Mouse (Mus musculus) large intestine, adult 2 months (tissue): ENCODE measurements around the gene Irf3. TPM values are rescaled to one million over a fixed set of nuclear protein-coding genes. Genes with fewer than 3 reads are reported as not detected.

Experiments
- DNase-seq: peaks from one replicate; pipeline ENCODE4 v3.0.0-alpha.2; 2012; ENCODE audit warnings: low read depth, low spot score
- WGBS: fragments of 180-500 bp; shearing (Covaris S2); methylation state at CpG from one replicate; pipeline ENCODE4 v1.1.7; 2018; 5-methylcytosine and 5-hydroxymethylcytosine counted together
- polyA plus RNA-seq: library from polyadenylated mRNA; depleted of rRNA; stranded (reverse); fragments of >200 nt; gene quantifications from 2 replicates; pipeline ENCODE4 v1.2.3, GENCODE M21; 2012

Gene Irf3
- polyA plus RNA-seq, 1 experiment = 107 TPM

DNA sequence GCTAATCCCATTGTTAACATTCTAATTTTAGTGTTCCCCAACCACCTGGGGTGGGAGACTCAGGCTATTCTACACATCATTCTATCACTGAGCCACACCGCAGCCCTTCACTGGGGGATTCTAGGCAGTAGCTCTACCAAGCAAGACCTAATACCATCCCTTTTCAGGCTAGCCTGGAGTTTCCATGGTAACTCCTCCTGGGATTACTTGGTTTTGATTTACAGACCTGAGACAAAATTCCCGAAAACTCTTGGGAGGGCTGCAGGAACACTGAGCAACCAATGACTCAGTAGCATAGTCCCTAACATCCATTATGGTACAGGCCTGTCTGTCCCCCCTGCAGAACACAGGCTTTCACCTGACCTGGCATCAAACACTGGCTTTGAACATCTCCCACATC is 28.8 kb downstream of the Irf3 start:
- no peak for DNase-seq
- WGBS = 70% methylated on average over 2 of the region's 2 CpGs

DNA sequence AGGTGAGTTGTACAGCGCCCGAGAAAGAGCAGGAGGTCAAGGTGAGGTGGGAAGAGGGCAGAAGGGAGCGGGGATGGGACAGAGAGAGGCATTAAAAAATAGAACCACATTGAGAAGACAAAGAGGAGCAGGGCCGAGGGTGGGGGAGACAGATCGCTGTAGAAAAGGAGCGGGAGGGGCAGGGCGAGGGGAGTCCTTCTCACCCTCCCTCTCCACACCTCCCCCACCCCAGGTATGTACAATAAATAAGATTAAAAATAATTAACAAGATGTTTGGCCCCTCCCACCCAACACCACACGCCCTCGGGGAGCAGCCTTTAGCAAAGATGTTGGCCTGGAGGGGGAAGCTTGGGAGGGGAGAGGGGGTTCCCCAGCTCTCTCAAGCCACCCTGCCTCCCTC is 30.3 kb downstream of the Irf3 start:
- 74% methylated on average over 9 of the region's 9 CpGs for WGBS
- DNase-seq = no peak

DNA sequence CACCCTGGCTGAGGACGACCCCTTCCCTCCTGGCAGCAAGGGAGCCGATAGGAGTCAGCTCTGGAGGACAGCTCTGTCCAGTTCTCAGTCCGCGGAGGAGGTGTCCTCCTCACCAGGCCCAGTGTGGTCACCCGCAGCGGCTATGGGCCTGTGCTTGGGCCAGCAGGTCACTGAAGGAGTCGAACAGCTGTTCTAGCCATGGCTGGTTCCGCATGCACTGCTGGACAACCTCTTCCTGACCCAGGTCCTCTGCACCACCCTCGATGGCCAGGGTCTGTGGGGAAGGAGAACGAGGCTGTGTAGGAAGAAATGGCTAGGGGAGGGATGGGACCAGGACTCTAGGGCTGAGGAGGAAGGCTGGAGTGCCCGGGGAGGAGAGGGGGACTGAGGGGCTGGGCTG is 30.9 kb downstream of the Irf3 start:
- whole genome bisulfite sequencing = 88% methylated on average over 11 of the region's 11 CpGs

GRCm38 (mm10) chr7:45029995-45030394 is 32.5 kb downstream of the Irf3 start:
- no peak for DNase-seq
- 90% methylated on average over 6 of the region's 6 CpGs for WGBS

More for the DNA sequence above, 30.9 kb downstream of the Irf3 start:
- no peak for DNase-seq

- 95% methylated on average over 8 of the region's 8 CpGs for WGBS
- DNase-seq = no peak
These were observed 33.4 kb downstream of the Irf3 start for GRCm38 (mm10) chr7:45030857-45031256.

- 93% methylated on average over 19 of the region's 19 CpGs for WGBS
- DNase-seq = no peak
These were observed 36.4 kb downstream of the Irf3 start for GRCm38 (mm10) chr7:45033722-45034359.

GRCm38 (mm10) chr7:45035631-45036030 is 38.2 kb downstream of the Irf3 start:
- no peak for DNase-seq
- WGBS = 68% methylated on average over 3 of the region's 3 CpGs

GRCm38 (mm10) chr7:45036702-45037101 is 39.3 kb downstream of the Irf3 start:
- 80% methylated on average over 11 of the region's 11 CpGs for WGBS

DNA sequence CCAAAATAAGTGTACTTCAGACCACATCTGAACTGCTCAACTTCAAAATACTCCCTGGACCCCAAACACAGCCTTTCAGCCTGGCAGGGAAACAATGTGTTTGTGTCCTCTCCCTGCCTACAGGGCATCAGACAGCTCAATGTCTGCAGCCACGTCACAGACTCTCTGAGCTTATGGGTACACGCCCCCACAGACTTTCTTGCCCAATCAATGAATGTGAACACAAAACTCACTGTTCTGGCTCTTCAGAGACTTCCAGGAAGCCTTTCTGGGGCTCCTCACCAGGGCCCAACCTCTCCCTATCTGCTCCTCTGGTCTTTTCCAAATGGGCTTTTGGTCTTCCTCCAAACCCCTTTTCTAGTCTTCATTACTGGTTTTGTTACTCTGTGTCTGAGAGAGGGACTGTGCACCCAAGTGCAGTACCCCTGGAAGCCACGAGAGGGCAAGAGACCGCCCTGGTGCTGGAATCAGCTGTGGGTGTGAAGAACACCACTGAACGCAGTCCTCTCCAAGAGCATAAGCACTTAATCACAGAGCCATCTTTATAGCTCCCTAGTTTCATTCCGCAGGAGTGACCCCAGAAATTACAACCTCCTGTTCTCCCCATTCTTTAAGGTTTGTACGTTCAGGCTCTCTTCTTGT is 40.4 kb downstream of the Irf3 start:
- no peak for DNase-seq
- WGBS = 53% methylated on average over 7 of the region's 7 CpGs

More at GRCm38 (mm10) chr7:45036702-45037101, 39.3 kb downstream of the Irf3 start:
- DNase-seq = no peak

DNA sequence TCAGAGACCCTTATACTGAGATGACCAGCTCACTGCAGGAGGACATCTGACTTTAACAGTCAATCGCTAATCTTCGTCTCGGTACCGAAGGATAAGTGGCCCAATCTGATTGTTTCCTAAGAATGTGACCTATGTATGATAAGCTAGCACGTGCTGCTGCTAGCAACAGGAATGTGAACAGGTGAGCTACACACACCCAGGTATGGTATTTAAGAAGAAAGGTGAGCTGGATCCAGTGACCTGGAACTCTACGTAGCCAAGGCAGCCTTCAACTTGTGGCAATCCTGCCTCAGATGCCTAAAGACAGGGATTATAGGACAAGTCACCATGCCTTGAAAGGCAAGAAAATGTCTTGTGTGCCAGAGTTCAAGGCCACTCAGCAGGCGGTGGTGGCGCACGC is 41.0 kb downstream of the Irf3 start:
- 95% methylated on average over 9 of the region's 9 CpGs for WGBS
- no peak for DNase-seq

DNA sequence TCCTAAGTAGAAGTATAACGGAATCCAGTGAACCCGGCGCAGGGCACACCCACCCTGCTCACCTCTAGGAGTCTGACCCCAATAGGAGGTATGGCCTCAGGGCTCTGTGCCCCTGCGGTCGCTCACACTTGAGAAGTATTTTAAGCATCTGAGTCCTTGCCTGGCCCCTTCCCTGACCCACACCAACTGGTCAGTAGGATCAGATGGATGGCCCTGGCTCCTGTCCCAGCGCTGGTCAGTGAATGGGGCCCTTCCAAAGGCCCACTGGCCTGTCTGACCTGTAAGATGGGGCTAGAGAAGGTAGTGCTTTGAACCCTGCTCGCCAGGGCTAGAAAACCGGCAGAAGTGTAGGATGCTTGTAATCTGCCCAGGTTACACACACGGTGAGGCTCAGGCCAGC is 43.4 kb downstream of the Irf3 start:
- no peak for DNase-seq
- WGBS = 92% methylated on average over 9 of the region's 9 CpGs

DNA sequence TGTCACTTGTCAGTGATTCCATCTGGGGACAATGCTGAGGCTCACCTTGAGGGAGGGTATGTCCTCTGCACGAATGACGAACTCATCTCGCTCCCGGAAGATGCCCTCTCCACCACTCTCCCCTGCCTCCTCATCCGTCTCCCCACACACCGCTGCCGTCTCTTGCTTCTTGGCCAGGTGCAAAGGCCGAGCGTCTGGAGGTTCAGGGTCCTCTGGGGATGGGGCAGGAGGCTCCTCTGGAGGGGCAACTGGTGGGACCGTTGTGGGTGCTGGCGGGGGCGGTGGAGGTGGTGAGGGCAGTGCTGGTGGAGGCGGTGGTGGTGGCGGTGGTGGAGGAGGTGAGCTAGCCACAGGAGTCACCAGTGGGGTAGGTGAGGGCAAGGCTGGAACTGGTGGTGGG is 45.9 kb downstream of the Irf3 start:
- WGBS = 97% methylated on average over 14 of the region's 14 CpGs

GRCm38 (mm10) chr7:45045741-45046140 is 48.3 kb downstream of the Irf3 start:
- WGBS = 94% methylated on average over 22 of the region's 22 CpGs
- no peak for DNase-seq

More for the DNA sequence above, 45.9 kb downstream of the Irf3 start:
- no peak for DNase-seq

GRCm38 (mm10) chr7:45046853-45047350 is 49.5 kb downstream of the Irf3 start:
- no peak for DNase-seq
- 92% methylated on average over 26 of the region's 26 CpGs for WGBS

GRCm38 (mm10) chr7:45047491-45047890 is 50.0 kb downstream of the Irf3 start:
- WGBS = 96% methylated on average over 14 of the region's 14 CpGs
- DNase-seq = no peak

- WGBS = 92% methylated on average over 38 of the region's 38 CpGs
- DNase-seq = no peak
These were observed 50.8 kb downstream of the Irf3 start for GRCm38 (mm10) chr7:45048001-45048890.

DNA sequence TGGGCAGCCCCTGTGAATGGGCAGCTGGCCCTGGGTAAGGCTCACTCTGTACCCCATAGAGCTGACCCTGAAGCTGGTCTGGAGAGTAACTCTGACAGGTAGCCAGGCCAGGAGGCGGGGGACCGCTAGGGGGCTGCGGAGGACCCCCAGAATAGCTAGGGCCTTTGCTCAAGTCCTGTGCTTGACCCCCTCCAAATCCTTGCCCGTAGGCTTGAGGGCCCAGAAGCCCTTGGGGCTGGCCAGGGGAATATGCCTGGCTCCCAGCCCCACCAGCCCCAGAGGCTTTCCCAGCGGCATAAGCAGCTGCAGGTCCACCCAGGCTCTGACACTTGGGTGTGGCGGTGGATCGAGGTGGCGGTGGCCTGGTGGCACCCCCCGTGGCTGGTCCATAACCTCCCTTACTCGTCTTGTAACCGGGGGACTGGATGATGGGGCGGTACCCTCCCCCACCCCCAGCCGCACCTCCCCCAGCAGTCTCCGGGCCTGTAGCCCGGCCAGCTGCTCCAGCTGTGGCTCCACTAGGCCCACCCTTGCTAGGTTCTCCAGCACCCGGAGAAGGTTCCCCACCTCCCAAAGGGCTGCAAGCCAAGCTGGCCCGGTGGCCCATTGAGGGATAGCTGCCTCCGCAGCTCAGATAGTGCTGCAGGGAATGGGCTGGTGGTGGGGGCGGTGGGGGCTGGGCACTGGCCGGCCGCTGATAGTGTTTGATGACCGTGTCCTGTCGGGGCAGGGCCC is 51.6 kb downstream of the Irf3 start:
- no peak for DNase-seq
- WGBS = 87% methylated on average over 23 of the region's 23 CpGs

DNA sequence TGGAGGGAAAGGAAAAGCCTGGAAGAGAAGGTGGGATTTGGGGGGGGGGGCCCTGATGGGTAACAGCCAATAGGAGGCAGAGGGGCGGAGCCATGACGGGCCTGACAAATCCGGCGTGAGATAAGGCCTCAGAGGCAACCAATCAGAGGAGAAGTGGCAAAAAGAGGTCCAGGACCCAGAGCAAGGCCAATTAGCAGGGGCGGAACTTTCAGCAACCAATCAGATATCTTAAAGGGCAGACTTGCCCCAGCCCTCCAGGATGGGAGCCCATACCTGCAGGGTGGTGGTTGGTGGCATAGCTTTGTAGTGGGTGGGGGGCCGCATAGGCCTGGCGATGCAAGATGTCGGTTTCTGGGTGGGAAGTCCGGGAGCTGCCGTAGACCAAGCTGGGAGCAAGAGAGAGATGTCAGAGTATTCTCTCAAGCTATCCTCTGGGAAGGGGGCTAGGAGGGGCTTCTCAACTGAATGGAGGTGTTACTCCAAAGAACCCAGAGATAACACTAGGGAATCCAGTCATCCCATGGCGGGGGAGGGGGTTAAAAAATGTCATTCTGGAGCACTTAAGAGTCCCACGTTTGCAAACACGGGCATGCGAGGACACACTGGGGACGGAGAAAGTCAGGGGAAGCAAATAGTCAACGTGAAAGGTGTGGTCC is 53.6 kb downstream of the Irf3 start:
- WGBS = 33% methylated on average over 16 of the region's 16 CpGs
- DNase-seq = no peak

DNA sequence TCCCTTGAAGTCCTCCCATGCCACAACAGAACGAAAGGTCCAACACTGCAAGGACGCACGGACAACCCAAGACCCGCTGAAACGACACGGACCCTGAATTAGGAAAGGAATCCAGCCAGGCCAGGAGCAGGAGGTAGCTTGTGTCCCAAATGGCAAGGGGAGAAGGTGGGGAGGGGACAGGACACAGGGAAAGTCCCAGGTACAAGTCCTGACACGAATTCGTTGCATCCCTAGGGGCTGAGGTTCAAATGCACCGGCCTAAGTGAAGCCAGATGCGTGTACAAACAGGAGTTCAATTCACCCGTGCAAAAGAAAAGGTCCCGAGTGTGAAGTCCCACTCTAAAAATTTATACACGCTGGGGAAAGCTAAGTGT is 54.1 kb downstream of the Irf3 start:
- DNase-seq = no peak
- 9% methylated on average over 13 of the region's 13 CpGs for WGBS
